Mouse (Mus musculus): ENCODE results near the gene B4galnt2.

GRCm38 (mm10) chr11:95843421-95843950, 71.2 kb downstream of the B4galnt2 start:
- TF ChIP-seq ZKSCAN1 (IDR thresholded peaks at IDR 0.05; ENCODE audit: low read depth, low read length) (no peak), USF1 (IDR thresholded peaks at IDR 0.05; ENCODE audit: low read depth, low read length) (no peak), EP300 (IDR thresholded peaks at IDR 0.05; ENCODE audit: low read depth in 1 of 2, low read length in 2 of 2) (no peak), CTCF (IDR thresholded peaks at IDR 0.05 in 2 of 3, conservative IDR thresholded peaks at IDR 0.05 in 1 of 3; ENCODE audit: control insufficient read depth in 1 of 3, insufficient read depth in 1 of 3, low read depth in 2 of 3, low read length in 3 of 3, poor library complexity in 1 of 3, severe bottlenecking in 1 of 3) (no peak), ZMIZ1 (IDR thresholded peaks at IDR 0.05; ENCODE audit: low read depth, low read length) (no peak), ZC3H11A (IDR thresholded peaks at IDR 0.05; ENCODE audit: low read depth, low read length) (no peak), POLR2A (IDR thresholded peaks at IDR 0.05; ENCODE audit: control insufficient read depth in 1 of 2, insufficient read depth in 1 of 2, low read depth in 1 of 2, low read length in 2 of 2, poor library complexity in 1 of 2) (no peak), MXI1 (IDR thresholded peaks at IDR 0.05; ENCODE audit: low read depth, low read length) (no peak), HCFC1 (IDR thresholded peaks at IDR 0.05; ENCODE audit: low read depth, low read length) (no peak), CHD1 (IDR thresholded peaks at IDR 0.05; ENCODE audit: low read depth, low read length) (no peak), KAT2A (conservative IDR thresholded peaks at IDR 0.05; ENCODE audit: low read depth, low read length) (no peak)

Data from MEL (cell line).